Mouse (Mus musculus) CH12.LX (cell line): ENCODE measurements at regions not wholly inside any gene's neighbourhood (a gene's known extent, or its start where the extent isn't known, plus 50 kb on each side); places are given as distances from the start of the nearest gene placed in this dataset.

ENCODE experiments used
- DNase-seq: peaks from one replicate; pipeline ENCODE4 v3.0.0-alpha.2; 2013; ENCODE audit errors: extremely low read depth
- H3K27ac ChIP-seq: 2 replicates; pipeline ENCODE4 v1.5.1; 2012; ENCODE audit warnings: low read depth, mild to moderate bottlenecking, control low read depth, moderate library complexity; ENCODE audit not compliant: insufficient read depth
- H3K27me3 ChIP-seq: replicated peaks from 2 replicates; pipeline ENCODE3; 2012; ENCODE audit warnings: inconsistent platforms
- H3K36me3 ChIP-seq, 2 experiments: replicated peaks in 1 of 2; 2 replicates each; pipeline versions ENCODE3 to v1.6.1; 2012; ENCODE audit warnings: inconsistent platforms in 1 of 2, low read length in 1 of 2, mild to moderate bottlenecking in 1 of 2, mixed read lengths in 1 of 2, moderate library complexity in 1 of 2; ENCODE audit not compliant: control insufficient read depth in 1 of 2, insufficient read depth in 1 of 2
- H3K4me1 ChIP-seq, 2 experiments: 2 replicates each; pipeline ENCODE4 v1.6.1; 2012; ENCODE audit warnings: inconsistent platforms in 1 of 2, moderate library complexity in 1 of 2; ENCODE audit not compliant: insufficient read depth in 2 of 2, control insufficient read depth in 1 of 2
- H3K4me2 ChIP-seq: 2 replicates; pipeline ENCODE4 v1.6.1; 2012; ENCODE audit warnings: low read depth, mild to moderate bottlenecking, control low read depth; ENCODE audit not compliant: poor library complexity, insufficient read depth, severe bottlenecking
- H3K4me3 ChIP-seq, 3 experiments: fragments of 150-350 bp in 1 of 3; sonication (generic) in 1 of 3; replicated peaks in 1 of 3; 2 replicates each; pipeline versions ENCODE3 to v1.5.1; 2011 to 2012; ENCODE audit warnings: low read depth in 2 of 3, low read length in 2 of 3, mild to moderate bottlenecking in 2 of 3, moderate library complexity in 2 of 3, control low read depth in 1 of 3, improper control_type of control experiment in 1 of 3, inconsistent platforms in 1 of 3, mixed read lengths in 1 of 3; ENCODE audit not compliant: poor library complexity in 1 of 3
- H3K79me2 ChIP-seq: replicated peaks from 2 replicates; pipeline ENCODE4 v1.6.1; 2012; ENCODE audit warnings: mild to moderate bottlenecking, moderate library complexity; ENCODE audit not compliant: control insufficient read depth, poor library complexity, insufficient read depth, severe bottlenecking; ENCODE audit errors: extremely low read depth
- H3K9ac ChIP-seq: 2 replicates; pipeline ENCODE4 v1.6.1; 2012; ENCODE audit warnings: low read depth, mild to moderate bottlenecking, control low read depth, moderate library complexity; ENCODE audit not compliant: insufficient read depth
- H3K9me3 ChIP-seq: replicated peaks from 2 replicates; pipeline ENCODE3; 2012; ENCODE audit warnings: low read length, inconsistent platforms, mixed read lengths
- BHLHE40 ChIP-seq: IDR thresholded peaks from 2 replicates; pipeline ENCODE4 v1.6.1; 2011; ENCODE audit warnings: mild to moderate bottlenecking, low read depth, low read length, improper control_type of control experiment
- CHD1 ChIP-seq: IDR thresholded peaks from 2 replicates; pipeline ENCODE4 v1.6.1; 2012; ENCODE audit warnings: low read depth, low read length, improper control_type of control experiment, inconsistent platforms
- CHD2 ChIP-seq: IDR thresholded peaks from 2 replicates; pipeline ENCODE4 v1.6.1; 2011; ENCODE audit warnings: low read length, improper control_type of control experiment
- CTCF ChIP-seq, 2 experiments: IDR thresholded peaks in 1 of 2; conservative IDR thresholded peaks in 1 of 2; 2 replicates each; pipeline ENCODE4 v1.5.1; 2011 to 2012; ENCODE audit warnings: low read depth in 2 of 2, low read length in 2 of 2, improper control_type of control experiment in 1 of 2, inconsistent platforms in 1 of 2, mild to moderate bottlenecking in 1 of 2, moderate library complexity in 1 of 2
- E2F4 ChIP-seq: IDR thresholded peaks from 2 replicates; pipeline ENCODE4 v1.6.1; 2011; ENCODE audit warnings: low read depth, low read length, improper control_type of control experiment; ENCODE audit not compliant: insufficient replicate concordance
- ELF1 ChIP-seq: IDR thresholded peaks from 2 replicates; pipeline ENCODE4 v1.6.1; 2014; ENCODE audit warnings: low read depth, mild to moderate bottlenecking, inconsistent platforms, low read length, improper control_type of control experiment
- EP300 ChIP-seq: IDR thresholded peaks from 2 replicates; pipeline ENCODE4 v1.6.1; 2011; ENCODE audit warnings: low read length, improper control_type of control experiment
- ETS1 ChIP-seq: conservative IDR thresholded peaks from 2 replicates; pipeline ENCODE4 v1.6.1; 2012; ENCODE audit warnings: low read depth, mild to moderate bottlenecking, inconsistent platforms, low read length, improper control_type of control experiment, moderate library complexity
- GABPA ChIP-seq: IDR thresholded peaks from 2 replicates; pipeline ENCODE4 v1.6.1; 2012; ENCODE audit warnings: low read depth, low read length, improper control_type of control experiment, inconsistent platforms; ENCODE audit not compliant: insufficient replicate concordance
- IRF4 ChIP-seq: IDR thresholded peaks from 2 replicates; pipeline ENCODE4 v1.6.1; 2014; ENCODE audit warnings: low read depth, mild to moderate bottlenecking, inconsistent platforms, low read length, improper control_type of control experiment
- JUN ChIP-seq: IDR thresholded peaks from 2 replicates; pipeline ENCODE4 v1.6.1; 2011; ENCODE audit warnings: low read depth, mild to moderate bottlenecking, low read length, improper control_type of control experiment, moderate library complexity; ENCODE audit not compliant: insufficient read depth
- JUND ChIP-seq: conservative IDR thresholded peaks from 2 replicates; pipeline ENCODE4 v1.6.1; 2011; ENCODE audit warnings: low read depth, low read length, improper control_type of control experiment
- KAT2A ChIP-seq: IDR thresholded peaks from 2 replicates; pipeline ENCODE4 v1.6.1; 2012; ENCODE audit warnings: low read length, improper control_type of control experiment, inconsistent platforms; ENCODE audit not compliant: insufficient replicate concordance
- MAZ ChIP-seq: IDR thresholded peaks from 2 replicates; pipeline ENCODE4 v1.6.1; 2012; ENCODE audit warnings: low read depth, mild to moderate bottlenecking, inconsistent platforms, low read length, improper control_type of control experiment, moderate library complexity
- MEF2A ChIP-seq: IDR thresholded peaks from 2 replicates; pipeline ENCODE4 v1.6.1; 2014; ENCODE audit warnings: low read depth, mild to moderate bottlenecking, inconsistent platforms, low read length, improper control_type of control experiment, borderline replicate concordance
- MXI1 ChIP-seq: IDR thresholded peaks from 2 replicates; pipeline ENCODE4 v1.6.1; 2011; ENCODE audit warnings: mild to moderate bottlenecking, low read depth, low read length, improper control_type of control experiment
- MYC ChIP-seq: IDR thresholded peaks from 2 replicates; pipeline ENCODE4 v1.6.1; 2011; ENCODE audit warnings: low read depth, mild to moderate bottlenecking, improper control_type of control experiment, low read length
- NELFE ChIP-seq: IDR thresholded peaks from 2 replicates; pipeline ENCODE4 v1.6.1; 2011; ENCODE audit warnings: low read depth, low read length, improper control_type of control experiment
- NRF1 ChIP-seq: IDR thresholded peaks from 2 replicates; pipeline ENCODE4 v1.6.1; 2014; ENCODE audit warnings: low read depth, mild to moderate bottlenecking, inconsistent platforms, low read length, improper control_type of control experiment, moderate library complexity
- POLR2A ChIP-seq: IDR thresholded peaks from 2 replicates; pipeline ENCODE4 v1.6.1; 2011; ENCODE audit warnings: low read depth, mild to moderate bottlenecking, improper control_type of control experiment, low read length
- RAD21 ChIP-seq: IDR thresholded peaks from 2 replicates; pipeline ENCODE4 v1.6.1; 2011; ENCODE audit warnings: low read depth, mild to moderate bottlenecking, low read length, improper control_type of control experiment, moderate library complexity
- RCOR1 ChIP-seq: conservative IDR thresholded peaks from 2 replicates; pipeline ENCODE4 v1.6.1; 2012; ENCODE audit warnings: low read depth, mild to moderate bottlenecking, inconsistent platforms, low read length, improper control_type of control experiment
- SIN3A ChIP-seq: IDR thresholded peaks from 2 replicates; pipeline ENCODE4 v1.6.1; 2012; ENCODE audit warnings: low read length, improper control_type of control experiment, inconsistent platforms
- SMC3 ChIP-seq: IDR thresholded peaks from 2 replicates; pipeline ENCODE4 v1.6.1; 2011; ENCODE audit warnings: low read depth, low read length, improper control_type of control experiment
- TBP ChIP-seq: conservative IDR thresholded peaks from 2 replicates; pipeline ENCODE4 v1.6.1; 2011; ENCODE audit warnings: low read depth, low read length, improper control_type of control experiment
- TCF12 ChIP-seq: IDR thresholded peaks from 2 replicates; pipeline ENCODE4 v1.6.1; 2014; ENCODE audit warnings: low read depth, mild to moderate bottlenecking, inconsistent platforms, low read length, improper control_type of control experiment
- UBTF ChIP-seq: IDR thresholded peaks from 2 replicates; pipeline ENCODE4 v1.6.1; 2012; ENCODE audit warnings: low read depth, mild to moderate bottlenecking, inconsistent platforms, low read length, improper control_type of control experiment, moderate library complexity
- USF1 ChIP-seq: IDR thresholded peaks from 2 replicates; pipeline ENCODE4 v1.6.1; 2014; ENCODE audit warnings: low read depth, mild to moderate bottlenecking, inconsistent platforms, low read length, improper control_type of control experiment
- ZC3H11A ChIP-seq: IDR thresholded peaks from 2 replicates; pipeline ENCODE4 v1.6.1; 2012; ENCODE audit warnings: low read depth, mild to moderate bottlenecking, inconsistent platforms, low read length, improper control_type of control experiment
- ZKSCAN1 ChIP-seq: IDR thresholded peaks from 2 replicates; pipeline ENCODE4 v1.6.1; 2012; ENCODE audit warnings: low read depth, inconsistent platforms, low read length, improper control_type of control experiment, borderline replicate concordance
- ZMIZ1 ChIP-seq: IDR thresholded peaks from 2 replicates; pipeline ENCODE4 v1.6.1; 2012; ENCODE audit warnings: low read depth, mild to moderate bottlenecking, inconsistent platforms, low read length, improper control_type of control experiment
- ZNF384 ChIP-seq: IDR thresholded peaks from 2 replicates; pipeline ENCODE4 v1.6.1; 2012; ENCODE audit warnings: low read depth, low read length, improper control_type of control experiment, inconsistent platforms
- dilution Hi-C: fragments of 300-500 bp; cut with MboI; formaldehyde crosslinking; loops from 2 replicates; pipeline ENCODE4 v1.14.3; 2020; ENCODE audit warnings: low sequenced_read_pairs; ENCODE audit not compliant: extremely low pct_unique_long_range_greater_than_20kb, extremely low pct_ligation_motif_present
- in situ Hi-C: fragments of 300-500 bp; cut with MboI; formaldehyde crosslinking; loops from 3 replicates; pipeline ENCODE4 v1.14.3; 2019; ENCODE audit warnings: low sequenced_read_pairs, low pct_ligation_motif_present, low pct_unique_long_range_greater_than_20kb, mixed read lengths

GRCm38 (mm10) chr10:68371785-68372184, 93.2 kb upstream of the Arid5b start:
- in situ Hi-C loops (no loop called here), dilution Hi-C loops (no loop called here)
- no peak overlapping the region for H3K4me3 ChIP-seq
- no peak overlapping the region for H3K9ac ChIP-seq
- peak overlapping the region; percentile 65; the same call in 1 of the 2 replicates for H3K27ac ChIP-seq
- peaks cover 0 to 2% of the 10 kb centered on the region in 2 experiments for H3K36me3 ChIP-seq
- H3K79me2 ChIP-seq = no peaks in the 10 kb centered on the region
- H3K27me3 ChIP-seq = no peaks in the 10 kb centered on the region
- DNase-seq = no peak
- TF ChIP-seq CHD2 (no peak), KAT2A (no peak), MXI1 (no peak), IRF4 (no peak)
- H3K4me2 ChIP-seq = peak overlapping the region; percentile 81; the same call in 1 of the 2 replicates
- H3K9me3 ChIP-seq = peaks cover 22% of the 10 kb centered on the region
- peaks cover 19 to 37% of the 10 kb centered on the region in 2 experiments; a peak in 3 of 4 replicates for H3K4me1 ChIP-seq

DNA sequence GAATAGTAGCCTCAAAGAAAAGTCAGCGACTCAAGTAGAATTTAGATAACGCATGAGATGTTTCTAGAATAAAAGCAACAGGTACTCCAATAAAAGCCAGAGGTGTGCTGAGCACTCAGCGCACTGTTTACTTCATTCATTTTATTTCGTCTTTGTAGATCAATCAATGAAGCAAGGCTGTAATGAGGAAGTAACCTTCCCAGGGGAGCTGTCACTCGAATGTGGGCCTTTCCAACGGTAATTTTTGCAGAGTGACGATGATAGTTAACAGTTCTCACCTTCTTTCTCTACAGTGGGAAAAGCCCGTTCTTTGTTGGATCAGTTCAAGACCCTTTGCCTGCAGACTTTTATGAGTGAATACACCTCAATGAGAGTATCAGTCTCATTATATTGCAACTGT, 92.4 kb upstream of the Arid5b start:
- dilution Hi-C loops (no loop called here), in situ Hi-C loops (no loop called here)
- H3K36me3 ChIP-seq = peaks cover 0 to 2% of the 10 kb centered on the region in 2 experiments

More for the DNA sequence above, 92.4 kb upstream of the Arid5b start:
- no peak for TF ChIP-seq TCF12
- no peak for TF ChIP-seq ZC3H11A
- TF ChIP-seq TBP = no peak
- no peak for TF ChIP-seq E2F4
- TF ChIP-seq MYC = no peak
- TF ChIP-seq JUND = no peak
- no peak for TF ChIP-seq SMC3
- no peak for TF ChIP-seq CHD1
- TF ChIP-seq IRF4 = 0 out of 2 replicates have a peak, but pooled peaks have one; percentile 22
- TF ChIP-seq SIN3A = no peak
- no peak for TF ChIP-seq NRF1
- no peak for TF ChIP-seq GABPA
- no peak for TF ChIP-seq ZNF384
- TF ChIP-seq CTCF (conservative IDR thresholded peaks at IDR 0.05 in 1 of 2, IDR thresholded peaks at IDR 0.05 in 1 of 2; ENCODE audit: low read depth in 2 of 2, low read length in 2 of 2) = no peak
- TF ChIP-seq RAD21 = no peak
- 0 out of 2 replicates have a peak, but pooled peaks have one; percentile 24 for TF ChIP-seq KAT2A
- no peak for TF ChIP-seq CHD2
- TF ChIP-seq USF1 = no peak
- no peak for TF ChIP-seq RCOR1
- TF ChIP-seq MEF2A = peak; percentile 19; the same call in 1 of the 2 replicates
- TF ChIP-seq JUN = no peak
- no peak for TF ChIP-seq ZMIZ1
- TF ChIP-seq UBTF = no peak
- peak; percentile 28; the same call in 1 of the 2 replicates for TF ChIP-seq BHLHE40
- no peak for TF ChIP-seq MAZ
- TF ChIP-seq POLR2A = no peak
- TF ChIP-seq EP300 = peak; percentile 65
- TF ChIP-seq NELFE = no peak
- no peak for TF ChIP-seq ELF1
- TF ChIP-seq ZKSCAN1 = no peak
- peak; percentile 21; the same call in 1 of the 2 replicates for TF ChIP-seq ETS1
- TF ChIP-seq, all 38 proteins: peak for 6
- DNase-seq = peak; percentile 62
- Histone ChIP-seq H3K4me3 (no peak overlapping the region), H3K27ac (peak overlapping the region; percentile 65), H3K9me3 (peaks cover 22% of the 10 kb centered on the region), H3K79me2 (no peaks in the 10 kb centered on the region), H3K9ac (0 out of 2 replicates have a peak overlapping the region, but pooled peaks have one; percentile 17), H3K4me1 (peaks cover 19 to 39% of the 10 kb centered on the region in 2 experiments; a peak in 3 of 4 replicates), H3K4me2 (peak overlapping the region; percentile 81; the same call in 1 of the 2 replicates), H3K27me3 (no peaks in the 10 kb centered on the region)
